Mouse (Mus musculus) adrenal gland, adult 2 months (tissue): ENCODE results near the gene Lingo2. TPM values are rescaled to one million over a fixed set of nuclear protein-coding genes. Genes with fewer than 3 reads are reported as not detected.

Experiments
- microRNA-seq, 2 experiments: library from miRNA; unstranded; fragments of <30 nt; microRNA quantifications; one replicate each; pipeline ENCODE4 v1.2.0; 2021
- polyA plus RNA-seq: library from polyadenylated mRNA; depleted of rRNA; stranded (reverse); fragments of >200 nt; gene quantifications from 2 replicates; pipeline ENCODE4 v1.2.3, GENCODE M21; 2012
- total RNA-seq, 2 experiments: library from RNA; stranded (reverse); gene quantifications; 2 replicates each; pipeline ENCODE4 v1.2.3; 2021

Gene Lingo2
- total and polyA plus RNA-seq, 3 experiments, result 0.04 to 0.32 TPM; not detected in 1

Small RNA genes within 50 kb of the gene (microRNA-seq; reads per million reads assigned to microRNA genes)
- gene Mir873a (0 reads per million in 2 experiments), gene Mir873b (0 reads per million in 2 experiments), gene Mir876 (0 reads per million in 2 experiments)
